ENCODE assay signal across 9 mouse cellular contexts in genomic region chr3:98312867-98313266, GRCm38 (mm10). TPM values are rescaled to one million over a fixed set of nuclear protein-coding genes. Genes with fewer than 3 reads are reported as not detected.
DNase-seq lines count a peak whose midpoint lies in the region; ATAC-seq and TF ChIP-seq lines count a peak whose summit lies in the region.
"Had no signal": no experiment of that assay in that cellular context is flagged by ENCODE, and none has a peak within 500 bp of the region (broad histone marks: within the 10 kb centered on the region; RNA-seq: fewer than 3 reads in every experiment).

No protein-coding gene starts in this region.

- no peak for TF ChIP-seq POLR2A in lung, adult 2 months (IDR thresholded peaks at IDR 0.05; ENCODE audit: borderline replicate concordance, extremely low read depth, low read depth, low read length)

- H3K27me3 ChIP-seq in heart, embryonic 12.5 days (replicated peaks): no peaks in the 10 kb centered on the region

- H3K9ac ChIP-seq in heart, embryonic 12.5 days: no peak overlapping the region

- H3K4me1 ChIP-seq in heart, embryonic 12.5 days (replicated peaks): no peaks in the 10 kb centered on the region
- H3K4me1 ChIP-seq in lung, adult 2 months (ENCODE audit: control insufficient read depth, insufficient read depth, low read length): no peaks in the 10 kb centered on the region

- WGBS in heart, embryonic 12.5 days: 31% methylated on average over 7 of the region's 7 CpGs
- 31% methylated on average over 7 of the region's 7 CpGs for WGBS in lung, adult 2 months

- no peak overlapping the region for H3K27ac ChIP-seq in heart, embryonic 12.5 days (ENCODE audit: poor library complexity, severe bottlenecking)
- H3K27ac ChIP-seq: macrophage had no signal

- peak; percentile 53 for TF ChIP-seq CTCF in lung, adult 2 months (IDR thresholded peaks at IDR 0.05; ENCODE audit: insufficient read depth, low read length)

- H3K9me3 ChIP-seq in heart, embryonic 12.5 days (replicated peaks): peaks cover 3% of the 10 kb centered on the region; the same call in 1 of the 2 replicates

- H3K36me3 ChIP-seq in heart, embryonic 12.5 days: peaks cover 10% of the 10 kb centered on the region

- DNase-seq in 3T3-L1 (ENCODE audit: low read depth, low spot score): peak; percentile 52
- DNase-seq in Muller cell, postnatal 12 days (ENCODE audit: inconsistent ontology term): peak; percentile 46
- peak; percentile 83 for DNase-seq in embryo, embryonic 10.5 days (ENCODE audit: low spot score)
- peak; percentile 56 for DNase-seq in kidney, adult 9 months
- DNase-seq in lung, adult 2 months: peak; percentile 56
- DNase-seq in ovary, adult 18-20 months (ENCODE audit: low spot score): peak; percentile 25
- DNase-seq in urinary bladder, adult 2 months (ENCODE audit: low spot score): peak; percentile 42

- ATAC-seq in heart, embryonic 12.5 days (ENCODE audit: insufficient number of reproducible peaks, low FRiP score): peak; percentile 55; the same call in 1 of the 2 replicates

- no peak overlapping the region for H3K4me2 ChIP-seq in heart, embryonic 12.5 days

- H3K4me3 ChIP-seq in heart, embryonic 12.5 days: no peak overlapping the region
- H3K4me3 ChIP-seq in lung, adult 2 months (replicated peaks; ENCODE audit: extremely low read depth, low read depth, low read length): no peak overlapping the region

RNA-seq across cellular contexts. Expression of gene Phgdh, which starts 26.9 kb away (rescaled TPM):
- 89.5 and 93.7 TPM in 2 replicates for polyA plus RNA-seq in heart, embryonic 12.5 days (2016; fragmentation: Nextera tagmentation; extraction: Ambion mirVana)
- 19.8 and 21.4 TPM in 2 replicates for polyA plus RNA-seq in lung, adult 2 months (2012; rRNA removed)
- 14.2 and 15.8 TPM in 2 replicates for polyA plus RNA-seq in urinary bladder, adult 2 months (2012; rRNA removed)

RNA-seq across cellular contexts. Expression of gene Hmgcs2, which starts 32.6 kb away (rescaled TPM):
- polyA plus RNA-seq in heart, embryonic 12.5 days (2016; fragmentation: Nextera tagmentation; extraction: Ambion mirVana): 10.0 and 10.7 TPM in 2 replicates
- 12.8 and 14.4 TPM in 2 replicates for polyA plus RNA-seq in lung, adult 2 months (2012; rRNA removed)
- polyA plus RNA-seq in urinary bladder, adult 2 months (2012; rRNA removed): 55.3 and 70.4 TPM in 2 replicates
- polyA plus RNA-seq: macrophage had no signal

Comparison
In these comparisons a context has a peak if more than half of its experiments do, and no peak if none do; other contexts are left out.
1. DNase-seq: peak in every context shown above with its lines; median percentile 83 in embryo, embryonic 10.5 days; 56 in kidney, adult 9 months; 56 in lung, adult 2 months; 52 in 3T3-L1; 46 in Muller cell, postnatal 12 days; 42 in urinary bladder, adult 2 months; 25 in ovary, adult 18-20 months.